Mouse (Mus musculus): ENCODE data around the gene Jarid2. TPM values are rescaled to one million over a fixed set of nuclear protein-coding genes. Genes with fewer than 3 reads are reported as not detected.

The Jarid2 gene
- total RNA-seq, 2 experiments from 2014 or later = 24.5 to 32.7 TPM

DNA sequence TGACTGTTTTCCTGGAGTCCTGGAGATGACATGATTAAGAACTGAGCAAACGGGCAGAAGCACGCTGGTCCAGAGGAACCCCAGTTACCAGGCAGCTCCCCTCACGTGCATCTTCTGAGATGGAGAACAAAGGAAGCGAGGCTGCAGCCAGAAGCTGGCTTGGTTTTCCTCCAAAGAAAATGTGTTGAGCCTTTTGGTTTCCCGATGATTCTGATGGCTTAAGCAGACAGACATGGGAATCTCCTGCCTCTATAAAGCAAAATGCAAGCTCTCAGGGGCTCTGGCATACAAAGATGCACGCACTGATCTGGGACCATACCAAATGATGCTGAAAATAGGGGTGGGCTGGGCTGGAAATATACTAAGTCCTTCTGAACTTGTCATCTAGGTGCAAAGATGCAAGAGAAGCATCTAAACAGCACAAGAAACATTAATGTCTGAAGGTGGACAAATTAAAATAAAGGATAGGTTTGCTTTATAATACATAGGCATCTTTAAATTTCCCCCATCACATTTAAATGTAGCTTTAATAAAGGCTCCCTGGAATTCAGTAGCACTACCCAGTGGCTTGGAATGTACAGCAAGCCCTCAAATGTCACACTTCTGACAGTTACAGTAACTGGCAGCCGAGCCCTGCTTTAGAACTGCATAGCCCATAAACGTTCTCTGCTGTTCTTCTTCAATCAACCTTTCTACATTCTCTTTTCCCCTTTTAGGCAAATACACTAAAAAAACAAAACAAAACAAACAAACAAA is 217.8 kb downstream of the Jarid2 start:
- intact Hi-C loops (cut with DNase I) = loop anchor here (5.0 kb wide), 1 partner anchor 40 kb away; no protein-coding TSS in a partner anchor
- DNase-seq = no peak

- peak in 1 of 2 experiments; percentile 41 for DNase-seq
- intact Hi-C loops (cut with DNase I) = loop anchor here (5.0 kb wide), 1 partner anchor 41 kb away; no protein-coding TSS in a partner anchor
Measured at GRCm38 (mm10) chr13:44948320-44949250, 219.3 kb downstream of the Jarid2 start.

GRCm38 (mm10) chr13:44952393-44953086 is 223.3 kb downstream of the Jarid2 start:
- peak; percentile 23 to 31 for DNase-seq
- intact Hi-C loops (cut with DNase I) = loop anchor here (10.0 kb wide), 1 partner anchor 1088 kb away; no protein-coding TSS in a partner anchor

- intact Hi-C loops (cut with DNase I) = loop anchor here (10.0 kb wide), 1 partner anchor 1089 kb away; no protein-coding TSS in a partner anchor
- no peak for DNase-seq
Measured at GRCm38 (mm10) chr13:44953546-44954231, 224.4 kb downstream of the Jarid2 start.

- intact Hi-C loops (cut with DNase I) = loop anchor here (10.0 kb wide), 1 partner anchor 1089 kb away; no protein-coding TSS in a partner anchor
Measured at GRCm38 (mm10) chr13:44954232-44954568, 224.9 kb downstream of the Jarid2 start.

DNA sequence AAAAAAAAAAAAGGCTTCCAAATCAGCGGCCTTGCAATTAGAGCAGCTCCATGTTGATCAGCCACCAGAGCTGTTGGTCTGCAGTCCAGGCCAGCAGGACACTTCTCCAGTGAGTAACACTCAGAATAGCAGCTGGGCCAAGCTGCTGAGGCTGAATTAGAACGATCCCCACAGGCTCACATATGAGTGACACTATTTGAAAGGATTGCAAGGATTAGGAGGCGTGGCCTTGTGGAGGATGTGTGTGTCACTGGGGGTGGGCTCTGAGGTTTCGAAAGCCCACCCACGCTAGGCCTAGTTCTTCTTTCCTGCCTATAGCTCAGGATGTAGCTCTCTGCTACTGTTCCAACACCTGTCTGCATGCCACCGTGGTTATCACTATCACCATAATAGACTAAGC is 226.5 kb downstream of the Jarid2 start:
- intact Hi-C loops (cut with DNase I) = loop anchor here (10.0 kb wide), 1 partner anchor 1091 kb away; no protein-coding TSS in a partner anchor
- no peak for DNase-seq

More at GRCm38 (mm10) chr13:44954232-44954568, 224.9 kb downstream of the Jarid2 start:
- no peak for DNase-seq

DNA sequence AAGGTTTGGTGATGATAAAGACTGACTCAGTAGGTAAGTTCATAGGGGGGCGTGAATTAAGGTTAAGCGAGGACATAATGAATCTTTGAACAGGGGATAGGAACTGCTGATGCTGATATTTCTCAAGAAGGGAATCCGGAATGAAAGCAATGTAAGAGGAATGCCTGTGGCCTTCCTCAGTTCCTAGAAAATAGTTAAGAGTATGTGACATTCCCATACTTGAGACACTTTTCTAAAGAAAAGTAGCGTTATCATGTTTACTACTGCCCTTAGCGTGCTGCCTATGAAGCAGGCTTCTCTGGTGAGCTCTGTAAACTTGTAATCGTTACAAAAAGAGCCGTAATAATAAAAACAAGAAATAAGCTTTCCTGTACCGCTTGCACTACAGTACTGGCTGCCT is 227.8 kb downstream of the Jarid2 start:
- intact Hi-C loops (cut with DNase I) = loop anchor here (10.0 kb wide), 1 partner anchor 1092 kb away; no protein-coding TSS in a partner anchor
- DNase-seq = no peak

- no peak for DNase-seq
- intact Hi-C loops (cut with DNase I) = no loop called here
Measured at GRCm38 (mm10) chr13:44960542-44961291, 231.4 kb downstream of the Jarid2 start.

Measured in heart, postnatal 36 days (tissue).